Mouse (Mus musculus) G1E (cell line): ENCODE measurements around the gene Zfp280d.

Experiments used
- CTCF ChIP-seq: IDR thresholded peaks from 2 replicates; pipeline ENCODE4 v1.5.1; 2012; ENCODE audit warnings: low read depth, low read length, inconsistent platforms, mixed read lengths
- GATA1 ChIP-seq: IDR thresholded peaks from 2 replicates; pipeline ENCODE4 v1.6.1; 2012; ENCODE audit warnings: borderline replicate concordance, low read length, inconsistent platforms, mixed read lengths
- GATA2 ChIP-seq: IDR thresholded peaks from 2 replicates; pipeline ENCODE4 v1.6.1; 2012; ENCODE audit warnings: low read depth, low read length, inconsistent platforms, borderline replicate concordance
- POLR2AphosphoS5 ChIP-seq: IDR thresholded peaks from 2 replicates; pipeline ENCODE4 v1.6.1; 2012; ENCODE audit warnings: low read depth, low read length, inconsistent platforms; ENCODE audit not compliant: insufficient replicate concordance
- TAL1 ChIP-seq: conservative IDR thresholded peaks from 2 replicates; pipeline ENCODE4 v1.6.1; 2012; ENCODE audit warnings: low read depth, low read length, inconsistent platforms, mixed read lengths

GRCm38 (mm10) chr9:72374074-72374473 is 99.4 kb downstream of the Zfp280d start:
- no peak for TF ChIP-seq TAL1
- no peak for TF ChIP-seq CTCF
- no peak for TF ChIP-seq GATA1
- no peak for TF ChIP-seq POLR2AphosphoS5
- TF ChIP-seq GATA2, result no peak
